Mouse (Mus musculus): ENCODE results near the gene Anks1b. TPM values are rescaled to one million over a fixed set of nuclear protein-coding genes. Genes with fewer than 3 reads are reported as not detected.

The Anks1b gene
- total RNA-seq, 2 experiments from 2014 or later, result 0.09 to 0.17 TPM

- no peak for DNase-seq (ENCODE audit: low spot score)
Observed at GRCm38 (mm10) chr10:90723941-90724341, 850.6 kb downstream of the Anks1b start.

GRCm38 (mm10) chr10:90724931-90725330 is 851.6 kb downstream of the Anks1b start:
- no peak for DNase-seq (ENCODE audit: low spot score)

- DNase-seq (ENCODE audit: low spot score), result peak; percentile 63
Observed at GRCm38 (mm10) chr10:90728401-90729358, 855.4 kb downstream of the Anks1b start.

- no peak for DNase-seq (ENCODE audit: low spot score)
Observed at GRCm38 (mm10) chr10:90729527-90729926, 856.2 kb downstream of the Anks1b start.

DNA sequence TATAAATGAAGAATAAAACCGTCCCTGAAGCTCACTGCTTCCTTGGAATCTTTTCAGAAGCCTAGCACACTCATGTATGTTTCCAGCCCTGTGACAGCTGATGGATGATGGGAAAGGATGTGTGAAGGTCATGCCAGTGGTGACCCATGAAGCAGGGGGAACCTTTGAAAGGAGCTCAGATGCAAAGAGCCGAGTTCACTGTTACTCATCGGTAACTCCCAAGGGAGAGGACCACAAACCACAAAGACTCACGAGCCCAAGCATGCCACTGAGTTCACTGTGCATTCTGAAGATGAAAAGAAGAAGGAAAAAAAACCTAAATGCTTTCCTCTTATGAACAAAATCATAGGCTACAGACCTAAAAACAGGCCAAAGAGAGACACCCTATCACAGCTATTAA is 859.5 kb downstream of the Anks1b start:
- DNase-seq (ENCODE audit: low spot score), result no peak

GRCm38 (mm10) chr10:90733632-90734031 is 860.3 kb downstream of the Anks1b start:
- peak; percentile 10 for DNase-seq (ENCODE audit: low spot score)

GRCm38 (mm10) chr10:90738475-90738874 is 865.2 kb downstream of the Anks1b start:
- DNase-seq (ENCODE audit: low spot score), result no peak

DNA sequence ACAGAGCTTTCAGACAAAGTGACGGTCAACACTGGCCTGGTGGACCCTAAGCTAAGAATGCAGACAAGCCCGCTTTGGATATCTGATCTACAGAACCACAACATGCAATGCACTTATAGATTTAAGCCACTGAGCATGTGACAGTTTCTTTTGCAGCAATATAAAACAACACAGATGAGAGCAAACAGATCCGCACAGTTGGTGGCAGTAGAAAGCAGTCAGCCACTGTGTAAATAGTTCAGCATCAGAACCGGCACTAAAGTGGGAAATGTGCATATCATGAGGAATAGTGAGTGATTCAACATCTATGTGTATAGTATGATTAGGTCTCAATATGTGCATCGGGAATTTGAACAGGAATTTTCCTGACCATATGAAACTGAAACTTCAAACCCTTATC is 867.6 kb downstream of the Anks1b start:
- no peak for DNase-seq (ENCODE audit: low spot score)

- no peak for DNase-seq (ENCODE audit: low spot score)
Observed at GRCm38 (mm10) chr10:90751889-90752288, 878.6 kb downstream of the Anks1b start.

DNA sequence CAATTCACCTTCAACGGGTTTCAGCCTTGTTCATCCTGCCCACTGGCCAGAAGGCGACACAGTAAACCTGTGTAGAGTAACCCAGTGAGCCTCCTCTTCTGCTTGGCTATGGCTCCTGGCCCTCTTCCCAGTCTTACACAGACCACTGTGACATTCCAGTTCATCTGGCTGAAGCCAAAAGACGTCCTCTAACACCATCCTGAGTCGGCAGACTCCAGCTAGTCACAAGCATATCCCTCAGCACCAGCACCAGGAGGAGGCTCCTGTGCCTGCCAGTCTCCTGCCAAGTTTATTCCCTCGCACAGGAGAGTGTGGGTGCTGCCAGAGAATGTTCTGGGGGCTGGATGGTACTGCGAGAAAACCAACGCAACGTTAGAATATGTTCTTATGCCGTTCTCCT is 879.8 kb downstream of the Anks1b start:
- DNase-seq (ENCODE audit: low spot score), result no peak

DNA sequence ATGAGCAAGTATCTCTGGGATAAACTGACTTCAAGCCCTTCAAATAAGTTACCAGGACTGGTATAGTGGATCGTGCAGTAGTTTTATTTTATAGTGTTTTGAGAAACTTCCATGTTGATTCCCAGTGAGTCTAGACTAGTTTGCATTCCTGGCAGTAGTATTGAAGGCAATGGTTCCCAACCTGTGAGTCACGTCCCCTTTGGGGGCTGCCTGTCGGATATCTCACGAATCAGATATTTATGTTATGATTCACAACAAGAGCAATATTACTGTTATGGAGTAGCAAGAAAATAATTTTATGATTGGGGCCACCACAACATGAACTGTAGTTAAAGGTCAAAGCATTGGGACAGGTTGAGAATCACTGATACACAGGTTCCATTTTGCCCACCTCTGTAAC is 884.5 kb downstream of the Anks1b start:
- no peak for DNase-seq (ENCODE audit: low spot score)

GRCm38 (mm10) chr10:90759929-90760328 is 886.6 kb downstream of the Anks1b start:
- no peak for DNase-seq (ENCODE audit: low spot score)

- DNase-seq (ENCODE audit: low spot score), result no peak
Observed at GRCm38 (mm10) chr10:90766261-90766660, 893.0 kb downstream of the Anks1b start.

DNA sequence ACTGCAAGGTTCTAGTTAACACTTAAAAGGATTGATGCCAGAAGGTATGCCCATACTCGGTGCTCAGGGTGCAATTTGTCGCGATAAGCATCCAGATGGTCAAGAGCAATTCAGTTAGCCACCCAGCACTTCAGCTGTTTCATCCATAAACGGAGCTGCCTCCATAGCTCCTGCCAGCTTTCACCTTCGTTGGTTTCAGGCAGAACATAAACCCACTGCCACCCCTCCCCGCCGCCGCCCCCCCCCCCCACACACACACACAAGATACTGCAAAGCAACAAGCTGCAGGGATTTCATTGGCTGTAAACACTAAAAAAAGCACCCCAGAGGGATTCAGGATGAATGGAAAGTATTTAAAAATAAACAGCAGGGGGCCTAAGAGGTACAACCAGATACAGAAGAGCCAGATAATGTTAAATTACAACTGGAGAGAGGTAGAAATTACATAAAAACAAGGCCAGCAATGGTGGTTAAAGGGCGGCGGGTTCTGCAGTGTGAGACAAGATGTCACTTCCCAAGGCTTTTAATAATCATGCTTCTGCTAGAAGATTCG is 897.2 kb downstream of the Anks1b start:
- DNase-seq (ENCODE audit: low spot score), result no peak

DNA sequence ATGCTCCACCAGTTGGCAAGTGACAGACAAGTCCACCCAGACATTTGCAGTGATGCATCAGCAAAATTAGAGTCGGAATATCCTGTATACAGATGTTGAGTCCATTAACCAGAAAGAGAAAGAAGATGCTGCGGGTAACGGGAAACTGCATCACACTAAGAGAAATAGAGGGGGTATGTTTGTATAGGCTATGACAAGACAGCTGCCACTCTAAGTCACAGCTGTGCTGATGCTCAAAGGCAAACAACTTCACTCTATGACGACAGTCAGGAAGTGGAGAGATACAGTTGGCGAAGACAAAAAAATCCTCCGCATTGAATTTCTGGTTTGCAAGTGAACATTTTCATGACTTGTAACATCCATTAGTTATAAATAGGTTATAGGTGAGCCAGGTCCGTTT is 897.7 kb downstream of the Anks1b start:
- no peak for DNase-seq (ENCODE audit: low spot score)

DNA sequence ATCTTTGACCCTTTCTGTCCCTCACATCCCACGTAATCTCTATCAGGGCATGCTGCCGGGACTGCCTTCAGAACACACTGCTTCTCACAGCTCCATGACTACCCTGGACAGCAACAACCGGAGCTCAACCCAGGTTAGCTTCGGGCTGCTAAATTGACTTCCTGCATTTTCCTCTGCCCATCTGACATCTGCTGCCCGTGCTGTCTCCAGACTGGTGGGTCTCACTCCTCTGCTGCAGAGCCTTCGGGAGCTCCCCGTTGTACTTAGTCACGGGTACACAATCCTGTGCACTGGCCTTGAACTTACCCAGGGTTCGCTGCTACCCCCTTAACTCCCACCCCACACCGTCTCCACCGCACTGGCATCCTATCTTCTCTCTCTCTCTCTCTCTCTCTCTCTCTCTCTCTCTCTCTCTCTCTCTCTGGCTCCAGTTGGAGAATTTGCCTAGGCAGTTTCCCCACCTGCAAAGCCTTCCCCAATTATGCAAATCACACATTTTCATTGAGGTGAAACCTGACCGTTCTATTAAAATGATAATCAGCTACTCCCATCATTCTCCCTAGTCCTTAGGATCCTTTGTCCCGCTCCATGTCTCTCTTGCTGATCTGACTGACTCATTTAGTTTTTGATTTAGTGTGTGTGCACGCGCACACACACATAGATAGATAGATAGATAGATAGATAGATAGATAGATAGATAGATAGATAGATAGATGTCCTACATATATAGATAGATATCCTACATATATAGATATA is 898.3 kb downstream of the Anks1b start:
- DNase-seq (ENCODE audit: low spot score), result no peak

DNA sequence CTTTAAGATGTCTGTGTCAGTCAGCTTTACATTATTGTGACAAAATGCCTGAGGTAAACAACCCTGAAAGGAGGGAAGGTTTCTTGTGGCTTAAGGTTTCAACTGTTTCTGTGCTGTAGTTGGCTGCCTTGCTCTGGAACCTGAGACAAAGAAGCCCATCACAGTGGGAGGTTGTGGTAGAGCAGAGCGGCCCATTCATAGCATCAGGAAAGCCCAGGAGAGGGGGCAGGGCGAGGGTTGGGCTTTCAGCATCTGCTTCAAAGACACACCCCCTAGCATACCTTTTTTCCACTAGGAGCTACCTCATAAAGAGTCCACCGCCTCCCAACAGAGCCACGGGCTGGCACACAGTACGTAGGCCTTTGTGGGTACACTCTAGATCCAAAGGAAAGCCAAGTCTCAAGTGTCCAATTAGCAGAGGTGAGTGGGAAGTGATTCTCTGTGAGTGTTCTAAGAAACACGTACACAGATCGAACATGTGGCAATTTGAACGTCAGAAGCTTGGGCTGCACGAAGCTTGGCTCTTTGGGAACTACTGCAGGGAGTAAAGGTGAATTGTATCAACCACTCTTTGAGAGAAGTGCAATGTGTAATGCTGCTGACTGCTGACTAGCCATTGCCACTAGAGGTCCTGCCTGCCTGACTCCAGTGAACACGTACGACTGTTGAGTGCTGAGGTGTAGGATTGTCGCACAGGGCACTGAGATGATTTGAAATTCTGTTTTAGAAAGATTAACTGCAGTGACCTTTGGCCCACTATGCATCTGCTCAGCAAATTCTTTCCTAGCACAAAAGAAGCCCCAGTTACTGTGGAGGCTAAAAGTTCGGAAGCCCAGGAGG is 906.5 kb downstream of the Anks1b start:
- no peak for DNase-seq (ENCODE audit: low spot score)

GRCm38 (mm10) chr10:90784981-90785650 is 911.8 kb downstream of the Anks1b start:
- DNase-seq (ENCODE audit: low spot score), result no peak

DNA sequence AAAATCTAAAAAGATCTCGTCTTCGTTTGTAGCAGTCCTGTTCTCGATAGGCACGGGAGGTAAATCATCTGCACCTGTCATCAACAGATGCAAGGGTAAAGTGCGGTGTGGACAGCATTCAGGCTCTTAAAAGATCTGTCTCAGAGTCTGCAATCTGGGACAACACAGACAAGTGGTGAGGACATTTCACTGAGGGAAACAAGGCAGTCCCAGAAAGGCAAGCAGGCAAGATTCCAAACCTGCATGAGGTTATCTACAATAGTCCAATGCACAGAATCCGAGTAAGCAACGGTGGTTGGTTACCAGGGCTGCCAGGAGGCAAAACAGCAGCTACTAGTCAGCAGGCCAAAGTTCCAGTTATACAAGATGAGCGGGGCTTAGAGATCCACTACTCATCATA is 912.4 kb downstream of the Anks1b start:
- DNase-seq (ENCODE audit: low spot score), result no peak

GRCm38 (mm10) chr10:90803112-90803511 is 929.8 kb downstream of the Anks1b start:
- no peak for DNase-seq (ENCODE audit: low spot score)

DNA sequence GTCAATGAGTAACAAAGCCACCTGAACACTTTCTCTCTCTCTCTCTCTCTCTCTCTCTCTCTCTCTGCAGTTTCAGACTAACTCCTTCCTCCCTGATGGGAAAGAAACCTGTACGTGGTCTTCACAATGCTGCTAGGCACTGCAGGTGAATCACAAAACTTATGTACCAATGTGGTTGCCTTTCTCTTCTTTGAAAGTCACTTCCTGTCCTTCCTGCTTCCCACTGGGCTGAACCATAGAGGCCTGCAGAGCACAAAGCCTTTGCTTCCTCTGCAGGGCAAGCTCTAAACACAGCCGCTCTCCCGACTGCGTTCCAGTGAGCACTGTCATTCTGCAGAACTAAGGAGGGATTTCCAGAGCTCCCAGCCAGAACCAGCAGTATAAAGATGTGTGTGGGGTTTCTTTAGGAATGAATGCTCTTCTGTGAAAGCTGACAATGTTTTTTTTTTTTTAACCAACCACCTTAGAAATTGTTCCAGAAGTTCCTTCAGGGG is 931.3 kb downstream of the Anks1b start:
- no peak for DNase-seq (ENCODE audit: low spot score)
